In genomic region chr10:114796872-114797271, GRCm38 (mm10) we compare ENCODE assay signal across 26 mouse cellular contexts. TPM values are rescaled to one million over a fixed set of nuclear protein-coding genes. Genes with fewer than 3 reads are reported as not detected.
"Had no signal": no experiment of that assay in that cellular context is flagged by ENCODE, and none has a peak within 500 bp of the region (broad histone marks: within the 10 kb centered on the region; RNA-seq: fewer than 3 reads in every experiment).

No protein-coding gene starts in this region.

- H3K4me2 ChIP-seq: heart, embryonic 12.5 days; kidney, embryonic 15.5 days; limb, embryonic 13.5 days; limb, embryonic 15.5 days; liver, embryonic 12.5 days had no signal

- H3K27ac ChIP-seq: gastrocnemius, adult 2 months; heart, embryonic 10.5 days; kidney, embryonic 15.5 days; kidney, postnatal 0 days; limb, embryonic 13.5 days; limb, embryonic 15.5 days; liver, embryonic 12.5 days; liver, embryonic 14.5 days had no signal

- DNase-seq: gastrocnemius, adult 2 months; gastrocnemius, postnatal 10 days; gastrocnemius, postnatal 25 days; heart, adult 18-20 months; heart, postnatal 10 days; kidney, adult 11 months; kidney, adult 2 months; kidney, adult 9 months; kidney, postnatal 14 days; kidney, postnatal 36 days; layer of hippocampus, adult 9-11 months; layer of hippocampus, postnatal 36 days; left cerebral cortex, postnatal 4 days had no signal

- ATAC-seq: hindbrain, embryonic 16.5 days; intestine, embryonic 16.5 days; liver, embryonic 12.5 days had no signal

- H3K9ac ChIP-seq: heart, embryonic 12.5 days; kidney, embryonic 15.5 days; limb, embryonic 13.5 days; limb, embryonic 15.5 days; liver, embryonic 12.5 days; liver, embryonic 14.5 days had no signal

- H3K9me3 ChIP-seq: heart, embryonic 10.5 days; heart, embryonic 12.5 days; kidney, embryonic 15.5 days; limb, embryonic 13.5 days; limb, embryonic 15.5 days; liver, embryonic 12.5 days had no signal

- H3K36me3 ChIP-seq: heart, embryonic 10.5 days; heart, embryonic 12.5 days; kidney, embryonic 15.5 days; limb, embryonic 13.5 days; limb, embryonic 15.5 days; liver, embryonic 12.5 days had no signal

- H3K4me1 ChIP-seq: liver, embryonic 12.5 days had no signal

- H3K4me3 ChIP-seq: gastrocnemius, adult 2 months; heart, embryonic 10.5 days; heart, embryonic 12.5 days; kidney, embryonic 15.5 days; limb, embryonic 13.5 days; limb, embryonic 15.5 days; liver, embryonic 12.5 days had no signal

RNA-seq across cellular contexts. Expression of gene Trhde, which starts 5.2 kb away (rescaled TPM):
- total RNA-seq: granulocyte monocyte progenitor cell, adult 5-6 weeks; hematopoietic stem cell, adult 5-6 weeks had no signal
- polyA plus RNA-seq: heart, embryonic 10.5 days; heart, embryonic 12.5 days; liver, embryonic 12.5 days; liver, embryonic 16.5 days had no signal
